Mouse (Mus musculus): ENCODE measurements at regions not wholly inside any gene's neighbourhood (a gene's known extent, or its start where the extent isn't known, plus 50 kb on each side); places are given as distances from the start of the nearest gene placed in this dataset.
"Not testable (repeated sequence)": the region's sequence is repeated elsewhere in the genome, so short reads cannot be mapped to it uniquely, and the experiment has no call there.

DNA sequence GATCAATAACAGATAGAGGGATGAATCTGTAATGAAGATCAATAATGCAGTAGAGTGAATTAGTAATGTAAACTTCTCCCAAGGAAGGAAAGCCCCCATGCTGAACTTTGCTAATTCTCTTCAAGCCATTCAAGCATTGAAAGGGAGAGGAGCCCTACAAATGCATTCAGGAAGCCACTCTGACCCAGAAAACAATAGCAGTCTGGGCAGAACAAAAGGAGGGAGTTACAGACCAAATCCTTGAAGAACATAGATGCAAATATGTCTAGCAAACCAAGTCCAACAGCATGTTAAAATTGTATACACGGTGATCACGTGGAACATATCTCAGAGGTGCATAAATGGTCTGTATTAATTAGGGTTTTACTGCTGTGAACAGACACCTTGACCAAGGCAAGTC lies 77.7 kb upstream of the Adtrp start:
- H3K4me1 ChIP-seq = no peaks in the 10 kb centered on the region
- 66% methylated on average over 2 of the region's 2 CpGs for WGBS
- H3K36me3 ChIP-seq = no peaks in the 10 kb centered on the region
- no peak overlapping the region for H3K27ac ChIP-seq
- no peaks in the 10 kb centered on the region for H3K27me3 ChIP-seq (ENCODE audit: insufficient read depth, poor library complexity, severe bottlenecking)
- H3K4me3 ChIP-seq = no peak overlapping the region
- H3K9me3 ChIP-seq = no peaks in the 10 kb centered on the region
- DNase-seq (ENCODE audit: low spot score) = no peak

DNA sequence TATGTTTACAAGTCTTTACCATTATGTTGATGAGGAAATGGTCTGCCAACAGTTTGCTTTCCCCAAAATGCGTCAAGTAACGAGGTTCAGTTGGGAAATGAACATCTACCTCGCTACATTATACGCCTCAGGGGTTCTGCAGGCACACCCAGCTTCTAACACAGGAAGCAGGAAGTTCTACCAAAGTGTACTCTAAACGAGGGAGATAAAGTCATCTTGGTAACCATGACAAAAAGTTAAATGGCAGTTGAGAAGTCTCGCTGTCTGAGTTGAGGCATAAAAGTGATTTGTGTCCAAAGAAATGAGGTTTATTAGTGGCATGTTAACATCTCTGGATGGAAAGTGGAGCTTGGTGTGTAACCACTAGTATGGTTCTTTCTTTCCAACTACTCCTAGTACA lies 73.7 kb upstream of the Adtrp start:
- no peaks in the 10 kb centered on the region for H3K36me3 ChIP-seq
- WGBS = 79% methylated on average over 6 of the region's 6 CpGs
- no peak overlapping the region for H3K27ac ChIP-seq
- no peaks in the 10 kb centered on the region for H3K27me3 ChIP-seq (ENCODE audit: insufficient read depth, poor library complexity, severe bottlenecking)
- no peaks in the 10 kb centered on the region for H3K9me3 ChIP-seq
- no peak overlapping the region for H3K4me3 ChIP-seq
- no peak for DNase-seq (ENCODE audit: low spot score)
- H3K4me1 ChIP-seq = no peaks in the 10 kb centered on the region

DNA sequence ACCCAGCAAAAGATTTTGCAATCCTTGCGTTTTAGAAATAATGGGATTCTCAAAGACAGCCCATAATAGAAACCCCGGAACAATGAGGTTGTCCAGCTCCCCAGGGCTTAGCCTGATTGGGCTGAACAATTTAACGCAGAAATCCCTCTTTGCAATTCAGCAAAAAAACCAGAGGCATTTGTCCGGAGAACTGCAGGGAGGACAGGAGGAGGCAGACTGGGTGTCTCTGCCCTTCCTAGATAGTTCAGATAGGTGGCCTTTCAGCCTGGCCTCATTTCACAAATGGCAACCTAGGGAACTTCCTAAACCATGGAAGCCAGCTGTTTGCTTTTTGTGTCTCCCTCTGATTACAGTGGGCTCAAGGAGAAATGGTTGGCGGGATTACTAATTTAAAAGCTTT lies 71.0 kb upstream of the Adtrp start:
- Histone ChIP-seq H3K4me1 (no peaks in the 10 kb centered on the region), H3K9me3 (no peaks in the 10 kb centered on the region), H3K36me3 (no peaks in the 10 kb centered on the region), H3K27ac (no peak overlapping the region), H3K27me3 (ENCODE audit: insufficient read depth, poor library complexity, severe bottlenecking) (no peaks in the 10 kb centered on the region), H3K4me3 (no peak overlapping the region)
- WGBS = 53% methylated on average over 5 of the region's 5 CpGs
- no peak for DNase-seq (ENCODE audit: low spot score)

DNA sequence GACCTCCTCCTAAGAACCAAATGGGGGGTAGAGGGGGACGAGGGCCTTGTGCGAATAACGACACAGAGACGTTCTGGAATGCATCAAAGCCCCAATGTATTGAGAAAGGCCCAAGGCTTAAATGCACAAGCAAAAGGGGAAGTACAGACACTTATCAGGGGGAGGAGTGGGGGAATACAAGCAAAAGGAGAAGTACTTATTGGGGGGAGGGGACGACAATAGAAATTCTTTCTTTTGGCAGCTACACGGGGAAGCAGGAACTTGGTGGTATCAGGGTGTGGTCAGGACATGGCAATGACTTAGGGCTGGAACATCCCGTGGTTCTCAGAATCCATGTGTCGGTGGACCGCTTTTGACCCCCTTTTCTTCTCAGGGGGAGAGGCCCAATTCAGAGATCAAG lies 68.3 kb upstream of the Adtrp start:
- H3K36me3 ChIP-seq; H3K27ac ChIP-seq; H3K9me3 ChIP-seq; H3K4me1 ChIP-seq; H3K27me3 ChIP-seq (ENCODE audit: insufficient read depth, poor library complexity, severe bottlenecking); DNase-seq (ENCODE audit: low spot score); H3K4me3 ChIP-seq: not testable (repeated sequence)
- WGBS = 87% methylated on average over 9 of the region's 9 CpGs

DNA sequence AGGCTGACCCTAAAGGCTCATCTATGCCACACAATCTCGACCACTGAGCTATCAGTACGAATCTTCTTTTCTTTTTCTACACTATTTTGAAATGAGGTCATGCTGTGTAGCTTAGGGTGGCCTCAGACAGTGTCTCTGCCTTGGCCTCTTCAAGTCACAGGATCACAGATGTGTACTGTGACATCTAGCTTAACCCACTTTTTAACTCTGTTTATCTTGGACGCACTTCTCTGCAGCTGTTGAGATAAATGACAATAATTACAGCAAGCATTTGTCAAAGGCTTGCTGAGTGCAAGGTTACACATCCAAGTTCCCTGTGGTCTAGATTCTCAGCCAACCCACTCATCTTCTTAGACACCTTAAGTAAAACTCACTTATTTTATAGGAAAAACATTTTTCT lies 63.3 kb upstream of the Adtrp start:
- no peak for DNase-seq (ENCODE audit: low spot score)
- H3K9me3 ChIP-seq = no peaks in the 10 kb centered on the region
- no peak overlapping the region for H3K4me3 ChIP-seq
- WGBS = 56% methylated on average over 3 of the region's 3 CpGs
- H3K4me1 ChIP-seq = no peaks in the 10 kb centered on the region
- no peaks in the 10 kb centered on the region for H3K27me3 ChIP-seq (ENCODE audit: insufficient read depth, poor library complexity, severe bottlenecking)
- H3K27ac ChIP-seq = no peak overlapping the region
- H3K36me3 ChIP-seq = no peaks in the 10 kb centered on the region

DNA sequence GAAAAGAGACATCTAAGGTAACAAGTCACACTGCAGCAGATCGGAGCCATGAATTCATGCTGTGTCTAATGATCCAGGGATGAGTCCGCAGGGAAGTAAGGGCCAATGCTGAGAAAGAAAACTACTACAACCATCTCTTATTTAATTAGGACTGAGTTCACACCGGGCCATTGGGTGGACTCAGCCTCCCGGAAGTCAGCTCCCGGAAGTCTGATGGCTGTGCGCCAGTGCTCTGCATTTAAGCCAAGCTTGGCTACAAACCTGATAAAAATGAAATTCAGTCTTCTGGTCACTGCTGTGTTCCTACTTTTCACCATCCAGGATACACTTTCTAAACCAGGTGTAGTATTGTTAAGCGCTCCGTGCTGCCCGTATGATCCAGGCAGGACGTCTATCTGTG lies 62.8 kb upstream of the Adtrp start:
- H3K27ac ChIP-seq = no peak overlapping the region
- 91% methylated on average over 10 of the region's 10 CpGs for WGBS

DNA sequence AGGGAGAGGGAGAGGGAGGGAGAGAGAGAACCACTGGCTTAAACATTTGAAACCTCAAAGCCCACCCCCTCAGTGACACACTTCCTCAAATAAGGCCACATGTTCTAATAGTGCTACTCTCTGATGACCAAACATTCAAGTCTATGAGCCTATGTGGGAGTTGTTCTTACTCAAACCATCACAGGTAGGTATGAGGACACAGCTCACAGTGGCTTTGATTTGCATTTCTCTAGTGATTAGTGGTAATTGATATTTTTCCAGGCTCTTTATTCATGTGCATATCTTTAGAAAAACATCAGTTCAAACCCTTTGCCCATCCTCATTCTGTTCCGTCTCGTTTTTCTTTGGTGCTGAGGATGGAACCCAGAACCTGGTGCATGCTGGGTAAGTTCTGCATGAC lies 59.5 kb upstream of the Adtrp start:
- no peak overlapping the region for H3K27ac ChIP-seq
- H3K9me3 ChIP-seq = no peaks in the 10 kb centered on the region
- H3K27me3 ChIP-seq (ENCODE audit: insufficient read depth, poor library complexity, severe bottlenecking) = no peaks in the 10 kb centered on the region
- H3K36me3 ChIP-seq = no peaks in the 10 kb centered on the region
- no peaks in the 10 kb centered on the region for H3K4me1 ChIP-seq
- no peak overlapping the region for H3K4me3 ChIP-seq
- no peak for DNase-seq (ENCODE audit: low spot score)
- WGBS = 82% methylated on average over 2 of the region's 2 CpGs

More for the DNA sequence above, 62.8 kb upstream of the Adtrp start:
- Histone ChIP-seq H3K4me3 (no peak overlapping the region), H3K9me3 (no peaks in the 10 kb centered on the region), H3K4me1 (no peaks in the 10 kb centered on the region), H3K27me3 (ENCODE audit: insufficient read depth, poor library complexity, severe bottlenecking) (no peaks in the 10 kb centered on the region), H3K36me3 (no peaks in the 10 kb centered on the region)
- no peak for DNase-seq (ENCODE audit: low spot score)

DNA sequence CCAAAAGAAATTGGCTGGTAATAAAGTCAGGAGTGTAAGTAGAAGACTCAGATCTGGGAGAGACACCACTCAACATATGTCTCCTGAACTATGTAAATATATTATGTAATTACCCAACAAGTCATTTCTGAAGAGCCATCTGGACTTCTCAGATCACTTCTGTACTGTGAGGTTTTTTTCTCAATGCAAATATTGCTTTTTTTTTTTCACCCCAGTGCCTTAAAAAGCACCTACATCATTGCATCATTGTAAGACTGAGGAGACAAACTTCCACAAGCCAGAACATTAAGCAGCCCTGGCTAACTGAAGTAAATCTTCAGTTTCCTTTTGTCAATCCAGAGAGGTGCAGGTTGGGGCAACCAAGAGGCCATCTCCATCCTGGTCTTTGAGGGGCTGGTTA lies 55.8 kb upstream of the Adtrp start:
- Histone ChIP-seq H3K4me3 (no peak overlapping the region), H3K27me3 (ENCODE audit: insufficient read depth, poor library complexity, severe bottlenecking) (no peaks in the 10 kb centered on the region), H3K9me3 (no peaks in the 10 kb centered on the region), H3K36me3 (no peaks in the 10 kb centered on the region), H3K27ac (no peak overlapping the region), H3K4me1 (no peaks in the 10 kb centered on the region)
- no peak for DNase-seq (ENCODE audit: low spot score)

DNA sequence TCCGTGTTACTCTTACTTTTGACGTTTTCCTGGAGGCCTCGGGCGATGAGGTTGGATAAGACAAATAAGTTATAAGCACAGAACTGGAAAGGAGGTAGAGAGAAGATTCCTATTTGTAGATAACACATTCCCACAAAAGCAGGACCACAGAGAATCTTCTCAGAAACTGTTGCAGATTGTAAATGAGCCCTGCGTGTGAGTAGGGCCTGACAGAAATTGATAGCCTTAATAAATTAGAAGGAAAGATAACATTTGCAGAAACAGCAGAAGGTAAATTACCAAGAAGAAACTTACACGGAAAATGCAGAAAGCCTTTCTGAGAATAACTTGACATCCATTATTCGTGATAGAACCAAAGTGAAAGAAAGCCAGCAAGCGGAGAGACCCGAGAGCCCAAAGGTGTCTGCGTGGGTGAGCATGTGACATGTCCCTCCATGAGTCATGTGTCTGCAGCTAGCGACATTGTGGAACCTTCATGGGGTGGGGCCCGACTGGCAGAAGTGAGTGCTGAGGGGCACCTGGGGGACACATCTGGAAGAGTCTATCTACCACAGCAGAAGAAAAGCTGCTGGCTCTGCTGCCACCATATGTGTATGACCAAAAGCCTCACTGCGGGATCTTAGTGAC lies 52.5 kb upstream of the Adtrp start:
- no peaks in the 10 kb centered on the region for H3K4me1 ChIP-seq
- no peaks in the 10 kb centered on the region for H3K9me3 ChIP-seq
- no peak overlapping the region for H3K4me3 ChIP-seq
- no peaks in the 10 kb centered on the region for H3K27me3 ChIP-seq (ENCODE audit: insufficient read depth, poor library complexity, severe bottlenecking)
- 86% methylated on average over 13 of the region's 13 CpGs for WGBS
- DNase-seq (ENCODE audit: low spot score) = no peak
- no peak overlapping the region for H3K27ac ChIP-seq
- H3K36me3 ChIP-seq = no peaks in the 10 kb centered on the region

DNA sequence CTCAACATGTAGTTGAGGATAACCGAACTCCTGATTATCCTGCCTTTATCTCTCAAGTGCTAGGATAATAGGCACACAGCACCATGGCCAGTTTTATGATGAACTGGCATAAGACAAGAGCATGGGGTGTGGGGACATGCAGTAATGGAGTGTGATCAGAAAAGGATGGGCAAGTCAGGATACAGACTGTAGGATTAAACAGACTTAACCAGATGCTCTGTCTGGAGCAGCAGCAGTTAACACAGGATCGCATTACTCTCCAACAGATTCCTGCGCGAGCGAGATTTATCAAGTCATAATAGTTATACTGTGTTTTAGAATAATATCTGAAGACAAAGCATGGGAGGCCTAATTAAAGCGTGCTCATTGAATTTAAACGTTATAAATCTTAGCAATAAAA lies 51.8 kb upstream of the Adtrp start:
- no peaks in the 10 kb centered on the region for H3K36me3 ChIP-seq
- no peaks in the 10 kb centered on the region for H3K9me3 ChIP-seq
- no peak overlapping the region for H3K27ac ChIP-seq
- no peak for DNase-seq (ENCODE audit: low spot score)
- H3K27me3 ChIP-seq (ENCODE audit: insufficient read depth, poor library complexity, severe bottlenecking) = no peaks in the 10 kb centered on the region
- no peak overlapping the region for H3K4me3 ChIP-seq
- no peaks in the 10 kb centered on the region for H3K4me1 ChIP-seq
- 87% methylated on average over 7 of the region's 7 CpGs for WGBS

DNA sequence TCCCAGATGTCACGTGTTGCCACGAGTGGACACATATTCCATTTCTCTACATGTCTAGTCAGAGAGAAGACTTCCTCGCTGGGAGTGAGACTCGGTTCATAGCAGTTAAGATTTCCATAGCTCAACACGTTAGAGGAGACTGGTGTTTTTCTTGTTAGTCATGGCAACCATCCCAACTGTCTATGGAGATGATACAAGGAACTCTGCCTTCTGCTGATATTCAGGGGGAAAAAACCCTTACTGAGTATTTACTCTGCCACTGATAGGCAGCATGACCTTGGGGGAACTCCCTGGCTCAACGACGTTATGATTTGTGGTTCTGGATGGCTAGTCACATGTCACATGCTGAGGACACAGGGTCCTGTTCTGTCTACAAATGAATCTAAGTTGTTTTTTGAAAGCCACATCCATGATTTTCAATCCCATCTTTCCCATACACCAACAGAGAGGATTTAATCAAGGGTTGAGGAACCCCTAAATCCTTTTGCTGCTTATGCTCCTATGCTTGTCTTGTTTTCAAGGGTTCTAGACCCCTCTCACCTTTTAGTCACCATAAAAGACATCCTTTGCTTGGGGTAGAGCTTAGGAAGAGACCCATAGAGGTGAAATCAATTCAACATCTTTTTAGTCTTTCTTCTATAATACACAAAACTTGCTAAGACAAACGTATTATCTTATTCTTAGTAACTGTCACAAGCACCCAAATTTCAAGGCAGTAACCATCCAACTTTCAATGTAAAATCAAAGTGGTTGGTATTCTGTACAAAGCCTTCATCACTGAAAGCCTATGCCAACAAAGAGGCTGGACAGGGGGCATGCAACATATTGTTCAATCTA lies 50.2 kb upstream of the Adtrp start:
- Histone ChIP-seq H3K27me3 (ENCODE audit: insufficient read depth, poor library complexity, severe bottlenecking) (no peaks in the 10 kb centered on the region), H3K4me3 (no peak overlapping the region)
- WGBS = 80% methylated on average over 8 of the region's 8 CpGs

More for the DNA sequence above, 50.2 kb upstream of the Adtrp start:
- H3K27ac ChIP-seq = no peak overlapping the region
- no peaks in the 10 kb centered on the region for H3K9me3 ChIP-seq
- no peaks in the 10 kb centered on the region for H3K36me3 ChIP-seq
- no peaks in the 10 kb centered on the region for H3K4me1 ChIP-seq
- no peak for DNase-seq (ENCODE audit: low spot score)
